Mouse (Mus musculus): ENCODE measurements around the gene Wdr5b.

DNA sequence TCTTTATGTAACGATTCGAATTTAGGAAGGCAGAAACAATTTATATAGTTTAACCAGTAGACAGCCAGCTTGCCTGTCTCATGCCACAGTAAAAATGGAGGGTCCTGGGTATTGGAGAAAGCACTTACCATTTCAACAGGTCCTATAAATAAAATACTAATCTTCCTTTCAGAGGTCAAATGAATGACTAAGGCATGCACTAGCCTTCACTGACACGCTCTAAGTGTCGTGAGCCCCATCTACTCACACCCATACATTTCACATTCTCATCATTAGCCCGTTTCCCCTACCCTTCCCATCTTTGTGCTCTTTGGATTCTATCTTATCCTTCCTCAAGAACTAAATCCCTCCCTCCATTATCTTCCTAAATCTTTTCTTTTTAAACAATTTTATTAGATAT is 23.9 kb downstream of the Wdr5b start:
- no peak for TF ChIP-seq CTCF (IDR thresholded peaks at IDR 0.05; ENCODE audit: low read depth)
- no peak for TF ChIP-seq EP300 (optimal IDR thresholded peaks at IDR 0.05)
